Mouse (Mus musculus) forebrain, postnatal 0 days (tissue): Measurements from ENCODE around the gene Sox5. TPM values are rescaled to one million over a fixed set of nuclear protein-coding genes. Genes with fewer than 3 reads are reported as not detected.

Experiments used
- ATAC-seq: fragments of 200-750 bp; cut with Nextera tagmentation; 2 replicates; pipeline ENCODE4 v1.8.0; 2017; ENCODE audit warnings: mild to moderate bottlenecking, moderate library complexity
- DNase-seq: peaks from one replicate; pipeline ENCODE4 v3.0.0-alpha.2; 2015
- H3K27ac ChIP-seq: fragments of 300-500 bp; sonication (generic); 2 replicates; pipeline ENCODE4 v1.5.1; 2014; ENCODE audit warnings: low read depth, mild to moderate bottlenecking, antibody characterized with exemption, low read length, moderate library complexity, mixed read lengths
- H3K27me3 ChIP-seq: fragments of 300-500 bp; sonication (generic); 2 replicates; pipeline ENCODE4 v1.6.1; 2014; ENCODE audit warnings: mild to moderate bottlenecking, low read length, mixed read lengths; ENCODE audit not compliant: insufficient read depth
- H3K36me3 ChIP-seq: fragments of 300-500 bp; sonication (generic); 2 replicates; pipeline ENCODE4 v1.6.1; 2014; ENCODE audit warnings: mild to moderate bottlenecking, moderate library complexity; ENCODE audit not compliant: insufficient read depth
- H3K4me1 ChIP-seq: fragments of 300-500 bp; sonication (generic); 2 replicates; pipeline ENCODE4 v1.6.1; 2014; ENCODE audit warnings: antibody characterized with exemption; ENCODE audit not compliant: insufficient read depth
- H3K4me2 ChIP-seq: fragments of 300-500 bp; sonication (generic); 2 replicates; pipeline ENCODE4 v1.6.1; 2014; ENCODE audit warnings: low read depth, mild to moderate bottlenecking, moderate library complexity
- H3K4me3 ChIP-seq: fragments of 300-500 bp; sonication (generic); 2 replicates; pipeline ENCODE4 v1.5.1; 2014; ENCODE audit warnings: low read depth, low read length, mixed read lengths
- H3K9ac ChIP-seq: fragments of 300-500 bp; sonication (generic); 2 replicates; pipeline ENCODE4 v1.6.1; 2014; ENCODE audit warnings: mild to moderate bottlenecking
- H3K9me3 ChIP-seq: fragments of 300-500 bp; sonication (generic); 2 replicates; pipeline ENCODE4 v1.6.1; 2016; ENCODE audit warnings: low read length
- CTCF ChIP-seq: sonication (generic); IDR thresholded peaks from 2 replicates; pipeline ENCODE4 v1.5.1; 2016; ENCODE audit warnings: antibody characterized with exemption, control low read depth, low read depth
- WGBS: fragments of 180-500 bp; shearing (Covaris S2); extraction: QIAGEN DNeasy Blood & Tissue Kit; methylation state at CpG from one replicate; pipeline ENCODE4 v1.1.7; 2014; 5-methylcytosine and 5-hydroxymethylcytosine counted together
- polyA plus RNA-seq: library from polyadenylated mRNA; unstranded; fragments of >200 nt; fragmentation: Nextera tagmentation; extraction: Ambion mirVana; gene quantifications from 2 replicates; pipeline ENCODE4 v1.2.1, GENCODE M21; 2015
- total RNA-seq: library from RNA; depleted of rRNA; stranded (reverse); fragments of >200 nt; gene quantifications from 2 replicates; pipeline ENCODE4 v1.2.3, GENCODE M21; 2014

Sox5 gene
- total and polyA plus RNA-seq, 2 experiments from 2014 or later, result 31.6 to 62.8 TPM

DNA sequence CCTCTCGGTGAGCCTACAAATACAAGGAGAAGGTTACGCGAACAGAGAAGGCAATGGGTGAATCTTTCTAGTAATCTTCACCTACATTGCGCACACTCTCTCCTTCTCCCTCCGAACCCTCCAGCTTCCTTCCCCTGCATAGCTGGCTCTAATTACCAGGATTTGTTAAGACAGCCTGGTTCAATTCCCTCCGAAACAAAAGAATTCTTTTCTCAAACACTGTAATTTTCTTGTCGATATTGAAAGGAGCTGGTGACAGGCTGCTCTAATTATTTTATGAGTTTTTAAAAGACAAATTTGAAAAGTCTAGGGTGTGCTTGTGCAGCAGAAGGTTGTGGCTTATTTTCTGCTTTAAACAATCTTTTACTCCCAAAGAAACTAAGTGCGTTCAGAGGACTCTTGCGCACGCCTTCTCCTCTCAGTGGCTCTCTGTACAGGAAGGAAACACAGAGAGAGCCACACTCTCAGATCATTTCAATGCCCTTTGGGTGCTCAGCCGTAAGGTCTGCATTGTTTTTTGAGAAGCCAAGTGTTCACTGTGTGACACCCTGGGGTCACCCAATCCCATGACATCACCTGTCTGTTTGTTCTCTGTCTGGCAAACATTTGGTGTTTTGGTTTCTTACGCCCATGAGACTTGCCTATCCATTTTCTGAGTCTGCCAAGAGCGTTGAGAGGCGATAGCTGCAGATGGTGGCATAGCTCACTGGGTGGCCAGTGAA is 392.3 kb downstream of the Sox5 start:
- H3K4me3 ChIP-seq, result no peak overlapping the region
- no peaks in the 10 kb centered on the region for H3K4me1 ChIP-seq
- no peak overlapping the region for H3K27ac ChIP-seq
- no peaks in the 10 kb centered on the region for H3K36me3 ChIP-seq
- H3K9me3 ChIP-seq, result no peaks in the 10 kb centered on the region
- DNase-seq (peak; percentile 19), ATAC-seq (peak; percentile 68; the same call in 1 of the 2 replicates)
- H3K4me2 ChIP-seq, result no peak overlapping the region
- no peak overlapping the region for H3K9ac ChIP-seq
- TF ChIP-seq CTCF, result no peak
- H3K27me3 ChIP-seq, result no peaks in the 10 kb centered on the region
- WGBS, result 38% methylated on average over 14 of the region's 14 CpGs

- no peaks in the 10 kb centered on the region for H3K27me3 ChIP-seq
- DNase-seq (no peak), ATAC-seq (no peak)
- H3K4me1 ChIP-seq, result no peaks in the 10 kb centered on the region
- no peak for TF ChIP-seq CTCF
- no peaks in the 10 kb centered on the region for H3K36me3 ChIP-seq
- H3K9me3 ChIP-seq, result no peaks in the 10 kb centered on the region
- H3K4me3 ChIP-seq, result no peak overlapping the region
- H3K27ac ChIP-seq, result no peak overlapping the region
- H3K4me2 ChIP-seq, result peak overlapping the region; percentile 6; the same call in 1 of the 2 replicates
- H3K9ac ChIP-seq, result no peak overlapping the region
- WGBS, result 39% methylated on average over 17 of the region's 17 CpGs
These were observed 394.1 kb downstream of the Sox5 start for GRCm38 (mm10) chr6:144387539-144388255.

DNA sequence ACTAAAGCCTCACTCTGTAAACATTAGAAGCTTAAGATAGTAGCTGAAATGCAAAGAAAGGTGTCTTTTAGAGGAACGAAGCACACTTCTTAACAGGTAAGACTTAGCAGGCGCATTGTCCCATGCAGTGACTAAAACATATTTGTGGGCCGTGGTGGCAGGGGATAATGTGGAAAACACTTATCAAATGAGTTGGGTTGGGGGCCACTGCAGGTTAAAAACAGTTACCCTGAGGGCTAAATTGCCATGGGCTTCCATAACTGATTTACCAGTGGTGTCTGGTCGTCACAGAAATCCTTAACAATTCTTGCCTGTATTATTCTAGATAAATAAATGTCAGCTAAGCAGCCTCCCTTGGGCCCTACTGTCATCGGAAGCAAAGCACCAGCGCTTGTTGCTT is 401.1 kb downstream of the Sox5 start:
- Histone ChIP-seq H3K36me3 (no peaks in the 10 kb centered on the region), H3K27me3 (no peaks in the 10 kb centered on the region), H3K9me3 (no peaks in the 10 kb centered on the region), H3K9ac (no peak overlapping the region), H3K4me1 (no peaks in the 10 kb centered on the region), H3K27ac (no peak overlapping the region), H3K4me2 (no peak overlapping the region), H3K4me3 (no peak overlapping the region)
- ATAC-seq (no peak), DNase-seq (no peak)
- 82% methylated on average over 6 of the region's 6 CpGs for WGBS
- TF ChIP-seq CTCF, result no peak

DNA sequence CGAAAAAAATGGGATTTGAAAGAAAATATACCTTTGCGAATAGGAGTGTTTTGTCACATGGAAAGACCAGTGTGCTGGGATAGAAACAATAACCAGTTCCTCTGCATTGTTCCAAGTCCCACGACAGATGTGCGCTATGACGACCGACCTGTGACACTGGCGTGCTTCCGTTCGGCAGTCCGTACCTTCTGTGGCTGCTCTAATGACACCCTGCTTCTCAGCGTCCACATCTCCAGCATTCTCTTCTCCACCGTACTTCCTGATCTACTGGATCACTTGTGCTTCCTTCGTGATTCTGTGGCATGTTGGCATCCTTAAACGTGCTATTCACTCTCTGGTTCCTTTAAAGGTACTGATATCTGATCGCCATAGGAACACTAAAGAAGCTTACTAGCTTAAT is 401.6 kb downstream of the Sox5 start:
- DNase-seq (no peak), ATAC-seq (no peak)
- Histone ChIP-seq H3K9ac (no peak overlapping the region), H3K4me3 (no peak overlapping the region), H3K4me1 (no peaks in the 10 kb centered on the region), H3K27ac (no peak overlapping the region), H3K9me3 (no peaks in the 10 kb centered on the region), H3K27me3 (no peaks in the 10 kb centered on the region), H3K4me2 (no peak overlapping the region), H3K36me3 (no peaks in the 10 kb centered on the region)
- WGBS, result 65% methylated on average over 15 of the region's 15 CpGs
- no peak for TF ChIP-seq CTCF

- Histone ChIP-seq H3K36me3 (no peaks in the 10 kb centered on the region), H3K4me1 (no peaks in the 10 kb centered on the region), H3K9me3 (no peaks in the 10 kb centered on the region), H3K27me3 (no peaks in the 10 kb centered on the region), H3K9ac (no peak overlapping the region), H3K4me2 (no peak overlapping the region), H3K27ac (no peak overlapping the region), H3K4me3 (no peak overlapping the region)
- DNase-seq (no peak), ATAC-seq (no peak)
- TF ChIP-seq CTCF, result no peak
- 76% methylated on average over 11 of the region's 11 CpGs for WGBS
These were observed 407.0 kb downstream of the Sox5 start for GRCm38 (mm10) chr6:144374810-144375209.

DNA sequence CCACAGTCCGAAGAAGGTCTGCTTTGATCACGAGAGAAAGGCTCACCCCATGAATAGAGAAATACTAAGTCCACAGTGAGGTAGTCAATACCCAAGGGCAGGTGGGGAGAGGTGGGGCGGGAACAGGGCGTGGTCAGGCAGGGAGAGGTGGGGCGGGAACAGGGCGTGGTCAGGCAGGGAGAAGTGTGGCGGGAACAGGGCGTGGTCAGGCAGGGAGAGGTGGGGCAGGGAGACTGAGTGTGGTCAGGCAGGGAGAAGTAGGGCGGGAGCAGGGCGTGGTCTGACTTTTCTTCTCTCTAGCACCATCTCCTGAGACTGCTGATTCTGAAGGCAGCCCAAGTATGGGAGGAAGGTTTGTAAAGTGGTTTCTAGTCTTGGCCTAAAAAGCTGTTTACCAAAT is 411.1 kb downstream of the Sox5 start:
- no peak overlapping the region for H3K9ac ChIP-seq
- DNase-seq, result no peak
- H3K36me3 ChIP-seq, result no peaks in the 10 kb centered on the region
- no peak overlapping the region for H3K4me2 ChIP-seq
- 62% methylated on average over 10 of the region's 10 CpGs for WGBS
- no peak for ATAC-seq
- no peaks in the 10 kb centered on the region for H3K9me3 ChIP-seq
- H3K27ac ChIP-seq, result no peak overlapping the region
- TF ChIP-seq CTCF, result no peak
- H3K4me3 ChIP-seq, result no peak overlapping the region
- H3K27me3 ChIP-seq, result no peaks in the 10 kb centered on the region
- no peaks in the 10 kb centered on the region for H3K4me1 ChIP-seq

- no peak overlapping the region for H3K9ac ChIP-seq
- H3K36me3 ChIP-seq, result no peaks in the 10 kb centered on the region
- peak; percentile 69 for DNase-seq
- WGBS, result 31% methylated on average over 11 of the region's 11 CpGs
- 0 out of 2 replicates have a peak overlapping the region, but pooled peaks have one; percentile 5 for H3K4me2 ChIP-seq
- no peaks in the 10 kb centered on the region for H3K4me1 ChIP-seq
- H3K27me3 ChIP-seq, result no peaks in the 10 kb centered on the region
- no peak overlapping the region for H3K4me3 ChIP-seq
- ATAC-seq, result peak; percentile 87
- H3K27ac ChIP-seq, result peak overlapping the region; percentile 30; the same call in 1 of the 2 replicates
- no peaks in the 10 kb centered on the region for H3K9me3 ChIP-seq
- no peak for TF ChIP-seq CTCF
These were observed 414.1 kb downstream of the Sox5 start for GRCm38 (mm10) chr6:144367626-144368077.
